Mouse (Mus musculus) kidney, postnatal 36 days (tissue): ENCODE data around the gene Foxp1.

Experiments
- DNase-seq, 2 experiments: peaks; one replicate each; pipeline ENCODE4 v3.0.0; 2021 to 2022; ENCODE audit warnings: mixed read lengths in 2 of 2

Gene Foxp1

GRCm38 (mm10) chr6:99353441-99353840 lies 169.1 kb downstream of the Foxp1 start:
- DNase-seq = no peak

GRCm38 (mm10) chr6:99350566-99350965 lies 172.0 kb downstream of the Foxp1 start:
- DNase-seq = no peak

GRCm38 (mm10) chr6:99350156-99350555 lies 172.4 kb downstream of the Foxp1 start:
- DNase-seq = no peak

- no peak for DNase-seq
Measured at GRCm38 (mm10) chr6:99347836-99348235, 174.7 kb downstream of the Foxp1 start.

GRCm38 (mm10) chr6:99344966-99345365 lies 177.6 kb downstream of the Foxp1 start:
- DNase-seq = no peak

GRCm38 (mm10) chr6:99344357-99344756 lies 178.2 kb downstream of the Foxp1 start:
- DNase-seq = no peak

- no peak for DNase-seq
Measured at GRCm38 (mm10) chr6:99343815-99344214, 178.7 kb downstream of the Foxp1 start.

- DNase-seq = no peak
Measured at GRCm38 (mm10) chr6:99342416-99342815, 180.1 kb downstream of the Foxp1 start.

- DNase-seq = no peak
Measured at GRCm38 (mm10) chr6:99340902-99341301, 181.6 kb downstream of the Foxp1 start.

GRCm38 (mm10) chr6:99339986-99340721 lies 182.4 kb downstream of the Foxp1 start:
- DNase-seq = no peak

GRCm38 (mm10) chr6:99339343-99339620 lies 183.2 kb downstream of the Foxp1 start:
- DNase-seq = no peak

- DNase-seq = no peak
Measured at GRCm38 (mm10) chr6:99338593-99339342, 183.8 kb downstream of the Foxp1 start.

GRCm38 (mm10) chr6:99338174-99338573 lies 184.3 kb downstream of the Foxp1 start:
- DNase-seq = no peak

GRCm38 (mm10) chr6:99337575-99337974 lies 184.9 kb downstream of the Foxp1 start:
- DNase-seq = peak; percentile 25 to 32

GRCm38 (mm10) chr6:99336191-99336590 lies 186.3 kb downstream of the Foxp1 start:
- DNase-seq = no peak

GRCm38 (mm10) chr6:99335174-99335830 lies 187.2 kb downstream of the Foxp1 start:
- peak; percentile 45 to 53 for DNase-seq

- DNase-seq = no peak
Measured at GRCm38 (mm10) chr6:99334255-99334654, 188.3 kb downstream of the Foxp1 start.

- DNase-seq = no peak
Measured at GRCm38 (mm10) chr6:99333127-99333526, 189.4 kb downstream of the Foxp1 start.

GRCm38 (mm10) chr6:99330169-99330568 lies 192.4 kb downstream of the Foxp1 start:
- DNase-seq = no peak

GRCm38 (mm10) chr6:99328634-99329033 lies 193.9 kb downstream of the Foxp1 start:
- no peak for DNase-seq

GRCm38 (mm10) chr6:99328146-99328545 lies 194.4 kb downstream of the Foxp1 start:
- no peak for DNase-seq

- DNase-seq = peak; percentile 17 to 29
Measured at GRCm38 (mm10) chr6:99327721-99328120, 194.8 kb downstream of the Foxp1 start.

GRCm38 (mm10) chr6:99325881-99326280 lies 196.6 kb downstream of the Foxp1 start:
- peak; percentile 43 to 68 for DNase-seq

- DNase-seq = peak; percentile 16 to 26
Measured at GRCm38 (mm10) chr6:99325461-99325860, 197.1 kb downstream of the Foxp1 start.
